Mouse (Mus musculus): ENCODE results near the gene Nbea.

DNA sequence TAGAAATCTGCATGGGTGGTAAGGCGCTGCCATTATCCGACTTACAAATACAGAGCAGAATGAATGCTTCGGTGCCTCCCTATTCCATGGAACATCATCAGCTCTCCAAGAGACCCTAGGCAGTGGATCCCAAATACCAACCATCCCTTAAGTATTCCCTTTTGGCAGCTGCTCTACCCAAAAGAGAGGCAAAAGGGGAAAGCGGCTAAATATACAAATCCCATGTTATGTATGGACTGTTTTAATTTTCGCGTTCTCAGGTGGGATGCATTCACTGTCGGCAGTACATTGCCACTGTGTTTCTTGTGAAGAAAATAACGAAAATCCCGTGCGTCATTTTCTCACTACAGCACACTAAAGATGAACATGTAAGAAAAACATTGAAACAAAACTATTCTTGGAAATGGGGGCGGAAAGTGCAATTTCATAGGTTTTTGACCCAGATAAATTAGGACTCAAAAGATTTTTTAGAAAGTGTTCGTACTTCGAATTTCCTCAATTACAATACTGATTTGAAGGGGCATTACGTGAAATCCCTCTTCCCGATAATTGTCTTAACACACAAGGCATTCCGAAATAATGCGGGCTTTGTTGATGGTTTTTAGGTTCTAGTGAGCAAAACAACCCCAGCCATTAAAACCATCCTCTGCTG is 396.5 kb downstream of the Nbea start:
- no peak for TF ChIP-seq CTCF (IDR thresholded peaks at IDR 0.05; ENCODE audit: borderline replicate concordance, control insufficient read depth, extremely low read depth, insufficient read depth, low read length, poor library complexity)
- no peak for TF ChIP-seq POLR2A (IDR thresholded peaks at IDR 0.05; ENCODE audit: control insufficient read depth, extremely low read depth, insufficient read depth, low read length, poor library complexity)
